Mouse (Mus musculus) c-Kit-negative CD71-positive TER-119-positive erythroid progenitor cells, embryonic 14.5 days (primary cell): ENCODE data around the gene Catip.

Experiments
- DNase-seq: peaks from one replicate; pipeline ENCODE4 v3.0.0-alpha.2; 2013; ENCODE audit warnings: low read depth, low spot score

The Catip gene

GRCm38 (mm10) chr1:74400531-74400930 is 38.6 kb downstream of the Catip start:
- no peak for DNase-seq

GRCm38 (mm10) chr1:74401015-74401702 is 39.3 kb downstream of the Catip start:
- DNase-seq, result no peak

- no peak for DNase-seq
Observed at GRCm38 (mm10) chr1:74404206-74404605, 42.3 kb downstream of the Catip start.

GRCm38 (mm10) chr1:74408589-74409504 is 46.9 kb downstream of the Catip start, which contains the start of gene Vil1:
Vil1 (plus strand) TSS chr1:74409376.
- no peak for DNase-seq

- DNase-seq, result no peak
Observed at GRCm38 (mm10) chr1:74411753-74412325, 49.9 kb downstream of the Catip start.

GRCm38 (mm10) chr1:74412711-74413110 is 50.8 kb downstream of the Catip start:
- no peak for DNase-seq

GRCm38 (mm10) chr1:74415143-74415542 is 53.2 kb downstream of the Catip start:
- no peak for DNase-seq
